Mouse (Mus musculus) kidney, postnatal 0 days (tissue): ENCODE measurements around the gene Syne2. TPM values are rescaled to one million over a fixed set of nuclear protein-coding genes. Genes with fewer than 3 reads are reported as not detected.

Experiments
- ATAC-seq: fragments of 200-750 bp; cut with Nextera tagmentation; replicated peaks from 2 replicates; pipeline ENCODE4 v1.8.0; 2017; ENCODE audit warnings: low read depth, moderate number of reproducible peaks, moderate TSS enrichment, moderate library complexity; ENCODE audit not compliant: low FRiP score
- DNase-seq: peaks from one replicate; pipeline ENCODE4 v3.0.0-alpha.2; 2016; ENCODE audit warnings: low spot score
- H3K27ac ChIP-seq: fragments of 300-500 bp; sonication (generic); 2 replicates; pipeline ENCODE4 v1.5.1; 2014; ENCODE audit warnings: mild to moderate bottlenecking
- H3K27me3 ChIP-seq: fragments of 300-500 bp; sonication (generic); 2 replicates; pipeline ENCODE4 v1.6.1; 2014; ENCODE audit warnings: low read length, mixed read lengths; ENCODE audit not compliant: insufficient read depth
- H3K36me3 ChIP-seq: fragments of 300-500 bp; sonication (generic); 2 replicates; pipeline ENCODE4 v1.6.1; 2014; ENCODE audit warnings: low read length, mixed read lengths; ENCODE audit not compliant: insufficient read depth
- H3K4me1 ChIP-seq: fragments of 300-500 bp; sonication (generic); replicated peaks from 2 replicates; pipeline ENCODE4 v1.6.1; 2014; ENCODE audit warnings: antibody characterized with exemption, low read length, mixed read lengths; ENCODE audit not compliant: insufficient read depth
- H3K4me2 ChIP-seq: fragments of 300-500 bp; sonication (generic); 2 replicates; pipeline ENCODE4 v1.6.1; 2014; ENCODE audit warnings: mild to moderate bottlenecking, low read length, moderate library complexity, mixed read lengths
- H3K4me3 ChIP-seq: fragments of 300-500 bp; sonication (generic); replicated peaks from 2 replicates; pipeline ENCODE4 v1.5.1; 2014; ENCODE audit warnings: low read depth, low read length
- H3K9ac ChIP-seq: fragments of 300-500 bp; sonication (generic); 2 replicates; pipeline ENCODE4 v1.6.1; 2014; ENCODE audit warnings: low read depth, low read length
- H3K9me3 ChIP-seq: fragments of 300-500 bp; sonication (generic); replicated peaks from 2 replicates; pipeline ENCODE4 v1.6.1; 2016; ENCODE audit warnings: low read length, inconsistent platforms, mixed read lengths
- CTCF ChIP-seq: IDR thresholded peaks from 2 replicates; pipeline ENCODE4 v1.5.1; 2016; ENCODE audit warnings: antibody characterized with exemption, low read depth, mild to moderate bottlenecking, moderate library complexity
- WGBS: fragments of 180-500 bp; shearing (Covaris S2); extraction: QIAGEN DNeasy Blood & Tissue Kit; methylation state at CpG from one replicate; pipeline ENCODE4 v1.1.7; 2014; 5-methylcytosine and 5-hydroxymethylcytosine counted together
- polyA plus RNA-seq: library from polyadenylated mRNA; unstranded; fragments of >200 nt; fragmentation: Nextera tagmentation; extraction: Ambion mirVana; gene quantifications from 2 replicates; pipeline ENCODE4 v1.2.1, GENCODE M21; 2015

The Syne2 gene
- polyA plus RNA-seq, 1 experiment from 2014 or later: 37.2 TPM

GRCm38 (mm10) chr12:76049343-76049742 lies 231.4 kb downstream of the Syne2 start:
- no peak overlapping the region for H3K4me2 ChIP-seq
- no peak overlapping the region for H3K9ac ChIP-seq
- no peaks in the 10 kb centered on the region for H3K9me3 ChIP-seq
- H3K27me3 ChIP-seq: no peaks in the 10 kb centered on the region
- 71% methylated on average over 5 of the region's 5 CpGs for WGBS
- no peak for DNase-seq
- H3K4me1 ChIP-seq: no peaks in the 10 kb centered on the region
- no peak overlapping the region for H3K27ac ChIP-seq
- H3K36me3 ChIP-seq: peaks cover 43% of the 10 kb centered on the region
- ATAC-seq: no peak
- TF ChIP-seq CTCF: no peak
- H3K4me3 ChIP-seq: no peak overlapping the region

DNA sequence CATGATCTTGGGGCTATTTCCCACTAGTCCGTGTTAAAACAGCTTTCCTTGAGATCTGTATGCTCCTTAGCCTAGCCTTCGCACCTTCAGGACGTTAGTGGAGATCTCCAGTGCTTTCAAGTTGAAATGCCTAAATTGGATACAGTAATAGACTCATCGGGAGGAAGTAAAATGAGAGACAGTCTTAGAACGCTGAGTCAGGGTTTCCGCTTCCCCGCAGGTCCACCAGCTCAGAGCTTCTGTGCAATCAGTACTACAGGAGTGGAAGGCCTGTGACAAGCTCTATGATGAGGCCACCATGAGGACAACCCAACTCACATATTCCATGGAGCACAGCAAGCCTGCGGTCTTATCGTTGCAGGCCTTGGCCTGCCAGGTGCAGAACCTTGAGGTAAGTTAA lies 233.9 kb downstream of the Syne2 start:
- no peak for DNase-seq
- Histone ChIP-seq H3K27ac (no peak overlapping the region), H3K4me3 (no peak overlapping the region), H3K36me3 (peaks cover 53% of the 10 kb centered on the region), H3K4me1 (no peaks in the 10 kb centered on the region), H3K9me3 (no peaks in the 10 kb centered on the region), H3K9ac (no peak overlapping the region), H3K27me3 (no peaks in the 10 kb centered on the region), H3K4me2 (no peak overlapping the region)
- TF ChIP-seq CTCF: no peak
- WGBS: 93% methylated on average over 9 of the region's 9 CpGs
- no peak for ATAC-seq

GRCm38 (mm10) chr12:76054653-76055052 lies 236.7 kb downstream of the Syne2 start:
- TF ChIP-seq CTCF: no peak
- Histone ChIP-seq H3K9me3 (no peaks in the 10 kb centered on the region), H3K36me3 (peaks cover 56% of the 10 kb centered on the region), H3K27me3 (no peaks in the 10 kb centered on the region), H3K27ac (no peak overlapping the region), H3K4me2 (no peak overlapping the region), H3K4me3 (no peak overlapping the region), H3K9ac (no peak overlapping the region), H3K4me1 (no peaks in the 10 kb centered on the region)
- ATAC-seq: no peak
- WGBS: 86% methylated on average over 9 of the region's 9 CpGs
- DNase-seq: no peak

DNA sequence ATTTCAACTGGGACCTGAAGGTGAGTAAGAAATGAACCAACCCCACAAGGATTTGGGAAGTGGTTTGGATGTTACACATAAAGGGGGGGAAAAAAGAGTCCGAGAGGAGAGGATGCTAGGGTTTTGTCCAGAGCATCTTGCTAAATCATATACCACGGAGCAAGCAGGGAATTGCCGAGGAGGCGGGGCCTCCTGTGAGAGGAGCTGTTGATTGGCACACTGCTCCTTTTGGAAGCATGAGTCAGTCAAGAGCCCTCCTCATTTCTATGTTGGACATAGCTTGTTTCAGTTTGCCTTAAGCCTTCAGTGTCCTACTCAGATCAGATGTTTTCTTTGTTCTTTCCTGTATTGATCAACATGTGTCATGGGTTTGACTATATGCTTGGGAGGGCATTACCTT lies 245.1 kb downstream of the Syne2 start:
- no peak for TF ChIP-seq CTCF
- Histone ChIP-seq H3K4me2 (no peak overlapping the region), H3K27me3 (no peaks in the 10 kb centered on the region), H3K9ac (no peak overlapping the region), H3K9me3 (no peaks in the 10 kb centered on the region), H3K4me3 (no peak overlapping the region), H3K4me1 (no peaks in the 10 kb centered on the region), H3K27ac (no peak overlapping the region), H3K36me3 (peaks cover 55% of the 10 kb centered on the region)
- DNase-seq: no peak
- ATAC-seq: no peak
- WGBS: 88% methylated on average over 4 of the region's 4 CpGs

GRCm38 (mm10) chr12:76070386-76070785 lies 252.5 kb downstream of the Syne2 start:
- ATAC-seq (no peak), DNase-seq (no peak)
- Histone ChIP-seq H3K9ac (no peak overlapping the region), H3K4me1 (0 out of 2 replicates have a peak, but pooled peaks cover 8% of the 10 kb centered on the region), H3K36me3 (peaks cover 29% of the 10 kb centered on the region; the same call in 1 of the 2 replicates), H3K27ac (no peak overlapping the region), H3K9me3 (no peaks in the 10 kb centered on the region), H3K4me3 (no peak overlapping the region), H3K4me2 (no peak overlapping the region), H3K27me3 (no peaks in the 10 kb centered on the region)
- WGBS: 87% methylated on average over 5 of the region's 5 CpGs
- no peak for TF ChIP-seq CTCF

DNA sequence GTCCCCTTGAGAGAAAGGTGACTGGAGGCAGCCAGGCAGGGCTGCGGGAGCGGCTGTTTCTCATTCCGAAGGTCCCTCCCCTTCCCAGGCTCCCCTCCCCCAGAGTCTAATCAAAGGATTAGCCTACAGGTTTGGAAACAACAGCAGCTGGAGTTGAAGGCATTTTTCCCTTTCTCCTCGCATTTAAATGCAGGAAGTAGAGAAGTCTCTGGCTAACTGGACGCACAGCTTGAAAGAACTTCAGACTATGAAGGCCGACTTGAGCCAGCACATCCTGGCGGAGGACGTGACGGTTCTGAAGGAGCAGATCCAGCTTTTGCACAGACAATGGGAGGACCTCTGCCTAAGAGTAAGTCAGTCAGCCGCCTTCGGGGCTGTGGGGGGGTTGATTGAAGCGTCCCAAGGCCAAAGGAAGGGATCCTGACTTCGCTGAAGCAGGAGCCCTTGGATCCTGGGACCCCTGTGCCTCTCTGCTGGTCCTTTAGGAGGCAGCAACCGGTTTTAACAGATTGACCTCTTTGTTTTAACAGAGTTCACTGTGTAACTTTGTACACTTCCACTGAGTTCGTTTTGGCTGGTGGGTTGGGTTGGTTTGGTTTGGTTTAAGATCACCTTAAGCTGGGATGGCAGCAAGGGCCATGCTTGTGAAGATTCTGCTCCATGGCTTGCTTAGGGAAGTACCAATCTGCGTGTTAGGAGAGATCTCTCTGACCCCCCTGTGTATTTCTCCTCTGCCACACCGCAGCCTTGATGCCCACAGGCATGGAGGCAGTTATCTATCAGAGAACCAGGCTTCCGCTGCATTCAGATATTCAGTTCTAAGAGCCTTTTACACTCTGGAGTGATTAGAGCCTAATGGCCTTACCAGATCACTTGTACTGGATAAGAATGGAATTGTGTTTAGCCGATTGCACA lies 254.3 kb downstream of the Syne2 start:
- peak; percentile 52 for DNase-seq
- 29% methylated on average over 19 of the region's 19 CpGs for WGBS
- H3K4me2 ChIP-seq: peak overlapping the region; percentile 32
- TF ChIP-seq CTCF: no peak
- 0 out of 2 replicates have a peak, but pooled peaks cover 8% of the 10 kb centered on the region for H3K4me1 ChIP-seq
- no peak for ATAC-seq
- no peaks in the 10 kb centered on the region for H3K9me3 ChIP-seq
- no peaks in the 10 kb centered on the region for H3K27me3 ChIP-seq
- H3K36me3 ChIP-seq: peaks cover 25% of the 10 kb centered on the region; the same call in 1 of the 2 replicates
- no peak overlapping the region for H3K4me3 ChIP-seq
- peak overlapping the region; percentile 35; the same call in 1 of the 2 replicates for H3K9ac ChIP-seq
- peak overlapping the region; percentile 40 for H3K27ac ChIP-seq
